ENCODE assay signal across 22 mouse cellular contexts in genomic region chr7:70103680-70104079, GRCm38 (mm10).
DNase-seq lines count a peak whose midpoint lies in the region; ATAC-seq and TF ChIP-seq lines count a peak whose summit lies in the region.
"Had no signal": no experiment of that assay in that cellular context is flagged by ENCODE, and none has a peak within 500 bp of the region (broad histone marks: within the 10 kb centered on the region; RNA-seq: fewer than 3 reads in every experiment).

No protein-coding gene starts in this region.

- no peaks in the 10 kb centered on the region for H3K36me3 ChIP-seq in hindbrain, embryonic 11.5 days (ENCODE audit: control insufficient read depth, insufficient read depth, low read length)
- H3K36me3 ChIP-seq in hindbrain, embryonic 10.5 days = no peaks in the 10 kb centered on the region
- H3K36me3 ChIP-seq in forebrain, postnatal 0 days (ENCODE audit: insufficient read depth) = no peaks in the 10 kb centered on the region
- no peaks in the 10 kb centered on the region for H3K36me3 ChIP-seq in midbrain, embryonic 12.5 days
- no peaks in the 10 kb centered on the region for H3K36me3 ChIP-seq in neural tube, embryonic 14.5 days (ENCODE audit: control insufficient read depth, insufficient read depth, low read length)
- H3K36me3 ChIP-seq: embryonic facial prominence, embryonic 12.5 days; heart, embryonic 10.5 days; liver, embryonic 12.5 days had no signal

- no peaks in the 10 kb centered on the region for H3K4me1 ChIP-seq in hindbrain, embryonic 11.5 days (replicated peaks; ENCODE audit: control insufficient read depth, insufficient read depth, low read length)
- H3K4me1 ChIP-seq in hindbrain, embryonic 10.5 days (replicated peaks) = peaks cover 23% of the 10 kb centered on the region
- H3K4me1 ChIP-seq in forebrain, postnatal 0 days (ENCODE audit: insufficient read depth) = 0 out of 2 replicates have a peak, but pooled peaks cover 3% of the 10 kb centered on the region
- peaks cover 20% of the 10 kb centered on the region for H3K4me1 ChIP-seq in midbrain, embryonic 12.5 days
- H3K4me1 ChIP-seq in neural tube, embryonic 14.5 days (ENCODE audit: control insufficient read depth, insufficient read depth, low read length) = 0 out of 2 replicates have a peak, but pooled peaks cover 7% of the 10 kb centered on the region
- H3K4me1 ChIP-seq: embryonic facial prominence, embryonic 12.5 days; heart, embryonic 10.5 days; liver, embryonic 12.5 days; megakaryocyte, embryonic 14.5 days had no signal

- H3K4me2 ChIP-seq in hindbrain, embryonic 11.5 days (replicated peaks; ENCODE audit: low read depth, low read length) = no peak overlapping the region
- H3K4me2 ChIP-seq in forebrain, postnatal 0 days (ENCODE audit: low read depth) = peak overlapping the region; percentile 15; the same call in 1 of the 2 replicates
- no peak overlapping the region for H3K4me2 ChIP-seq in midbrain, embryonic 12.5 days (replicated peaks)
- no peak overlapping the region for H3K4me2 ChIP-seq in neural tube, embryonic 14.5 days (ENCODE audit: low read depth, low read length)
- H3K4me2 ChIP-seq: embryonic facial prominence, embryonic 12.5 days; liver, embryonic 12.5 days had no signal

- no peak for TF ChIP-seq CTCF in forebrain, postnatal 0 days (IDR thresholded peaks at IDR 0.05; ENCODE audit: low read depth)

- no peak for DNase-seq in hindbrain, embryonic 11.5 days (ENCODE audit: low spot score)
- DNase-seq in hindbrain, embryonic 10.5 days (ENCODE audit: low spot score) = no peak
- DNase-seq in forebrain, postnatal 0 days = peak; percentile 43
- no peak for DNase-seq in ovary, postnatal 36 days (ENCODE audit: low spot score)
- no peak for DNase-seq in urinary bladder, postnatal 36 days (ENCODE audit: low spot score in 2 of 2)
- DNase-seq in cerebellum, postnatal 10 days = no peak
- DNase-seq: adrenal gland, adult 2 months; cerebellum, adult 9-10 months; gastrocnemius, postnatal 36 days; kidney, adult 18-20 months; kidney, postnatal 25 days; lung, adult 2 months; spleen, adult 18-20 months; thymus, postnatal 36 days had no signal

- ATAC-seq in hindbrain, embryonic 11.5 days (ENCODE audit: low FRiP score) = peak; percentile 68; the same call in 1 of the 2 replicates
- ATAC-seq in forebrain, postnatal 0 days = peak; percentile 65; the same call in 1 of the 2 replicates
- peak; percentile 59; the same call in 1 of the 2 replicates for ATAC-seq in midbrain, embryonic 12.5 days (ENCODE audit: low FRiP score, low read depth)
- ATAC-seq in neural tube, embryonic 14.5 days (ENCODE audit: low read depth) = peak; percentile 69
- ATAC-seq: liver, embryonic 12.5 days had no signal

- 54% methylated on average over 5 of the region's 5 CpGs for WGBS in hindbrain, embryonic 11.5 days
- WGBS in hindbrain, embryonic 10.5 days = 68% methylated on average over 5 of the region's 5 CpGs
- 17% methylated on average over 5 of the region's 5 CpGs for WGBS in forebrain, postnatal 0 days
- 54% methylated on average over 5 of the region's 5 CpGs for WGBS in midbrain, embryonic 12.5 days
- 27% methylated on average over 5 of the region's 5 CpGs for WGBS in neural tube, embryonic 14.5 days

- no peak overlapping the region for H3K4me3 ChIP-seq in hindbrain, embryonic 11.5 days (ENCODE audit: low read depth, low read length)
- no peak overlapping the region for H3K4me3 ChIP-seq in hindbrain, embryonic 10.5 days
- H3K4me3 ChIP-seq in forebrain, postnatal 0 days (ENCODE audit: low read depth, low read length) = no peak overlapping the region
- H3K4me3 ChIP-seq in midbrain, embryonic 12.5 days = no peak overlapping the region
- H3K4me3 ChIP-seq in neural tube, embryonic 14.5 days (ENCODE audit: low read depth, low read length) = no peak overlapping the region
- H3K4me3 ChIP-seq: embryonic facial prominence, embryonic 12.5 days; erythroblast, embryonic 14.5 days; heart, embryonic 10.5 days; liver, embryonic 12.5 days; megakaryocyte, embryonic 14.5 days; myocyte had no signal

- no peak overlapping the region for H3K27ac ChIP-seq in hindbrain, embryonic 11.5 days (ENCODE audit: low read depth, low read length)
- no peak overlapping the region for H3K27ac ChIP-seq in hindbrain, embryonic 10.5 days
- no peak overlapping the region for H3K27ac ChIP-seq in forebrain, postnatal 0 days (ENCODE audit: low read depth, low read length)
- peak overlapping the region; percentile 49; the same call in 1 of the 2 replicates for H3K27ac ChIP-seq in midbrain, embryonic 12.5 days (replicated peaks)
- 0 out of 2 replicates have a peak overlapping the region, but pooled peaks have one; percentile 28 for H3K27ac ChIP-seq in neural tube, embryonic 14.5 days (ENCODE audit: low read depth, low read length)
- H3K27ac ChIP-seq: embryonic facial prominence, embryonic 12.5 days; heart, embryonic 10.5 days; liver, embryonic 12.5 days had no signal

- H3K9ac ChIP-seq in hindbrain, embryonic 11.5 days (ENCODE audit: low read depth, low read length) = no peak overlapping the region
- no peak overlapping the region for H3K9ac ChIP-seq in forebrain, postnatal 0 days
- H3K9ac ChIP-seq in midbrain, embryonic 12.5 days (replicated peaks) = no peak overlapping the region
- H3K9ac ChIP-seq in neural tube, embryonic 14.5 days (replicated peaks; ENCODE audit: low read depth, low read length) = no peak overlapping the region
- H3K9ac ChIP-seq: embryonic facial prominence, embryonic 12.5 days; liver, embryonic 12.5 days had no signal

- H3K9me3 ChIP-seq in hindbrain, embryonic 11.5 days (ENCODE audit: control insufficient read depth, low read length) = no peaks in the 10 kb centered on the region
- H3K9me3 ChIP-seq in hindbrain, embryonic 10.5 days = no peaks in the 10 kb centered on the region
- no peaks in the 10 kb centered on the region for H3K9me3 ChIP-seq in forebrain, postnatal 0 days (ENCODE audit: low read length)
- H3K9me3 ChIP-seq in midbrain, embryonic 12.5 days = no peaks in the 10 kb centered on the region
- no peaks in the 10 kb centered on the region for H3K9me3 ChIP-seq in neural tube, embryonic 14.5 days (ENCODE audit: control insufficient read depth, low read length)
- H3K9me3 ChIP-seq: embryonic facial prominence, embryonic 12.5 days; heart, embryonic 10.5 days; liver, embryonic 12.5 days; megakaryocyte, embryonic 14.5 days had no signal

- 0 out of 2 replicates have a peak, but pooled peaks cover 2% of the 10 kb centered on the region for H3K27me3 ChIP-seq in hindbrain, embryonic 11.5 days (ENCODE audit: control insufficient read depth, insufficient read depth, low read length)
- H3K27me3 ChIP-seq in hindbrain, embryonic 10.5 days (ENCODE audit: insufficient read depth, poor library complexity, severe bottlenecking) = peaks cover 38% of the 10 kb centered on the region
- no peaks in the 10 kb centered on the region for H3K27me3 ChIP-seq in forebrain, postnatal 0 days (ENCODE audit: insufficient read depth, low read length)
- peaks cover 22% of the 10 kb centered on the region for H3K27me3 ChIP-seq in midbrain, embryonic 12.5 days
- H3K27me3 ChIP-seq in neural tube, embryonic 14.5 days (ENCODE audit: control insufficient read depth, insufficient read depth, low read length) = no peaks in the 10 kb centered on the region
- H3K27me3 ChIP-seq: embryonic facial prominence, embryonic 12.5 days; liver, embryonic 12.5 days; megakaryocyte, embryonic 14.5 days had no signal

Comparison
In these comparisons a context has a peak if more than half of its experiments do, and no peak if none do; other contexts are left out.
1. H3K27ac ChIP-seq: peak in midbrain, embryonic 12.5 days (single experiment) and neural tube, embryonic 14.5 days (single experiment); none in hindbrain, embryonic 11.5 days (single experiment), hindbrain, embryonic 10.5 days (single experiment) and forebrain, postnatal 0 days (single experiment).
2. Peak in every context shown above with its lines, with median percentiles within 50 percentile points of each other: ATAC-seq.